15 mouse cellular contexts compared by ENCODE assay signal in genomic region chr15:12136371-12136770, GRCm38 (mm10). TPM values are rescaled to one million over a fixed set of nuclear protein-coding genes. Genes with fewer than 3 reads are reported as not detected.
A peak's percentile ranks its signal among the peaks of the same experiment; 100 is the strongest.
DNase-seq lines count a peak whose midpoint lies in the region; ATAC-seq lines count a peak whose summit lies in the region.
"Had no signal": no experiment of that assay in that cellular context is flagged by ENCODE, and none has a peak within 500 bp of the region (broad histone marks: within the 10 kb centered on the region; RNA-seq: fewer than 3 reads in every experiment).

No protein-coding gene starts in this region.

- H3K4me2 ChIP-seq in hindbrain, embryonic 13.5 days, result no peak overlapping the region
- no peak overlapping the region for H3K4me2 ChIP-seq in hindbrain, embryonic 16.5 days (ENCODE audit: low read length)
- H3K4me2 ChIP-seq: heart, embryonic 11.5 days; kidney, embryonic 15.5 days had no signal

- DNase-seq in thymus, postnatal 25 days, result peak; percentile 7
- DNase-seq in thymus, postnatal 14 days, result no peak
- peak; percentile 19 to 36 for DNase-seq in gastrocnemius, postnatal 4 days (ENCODE audit: low spot score in 2 of 2)
- DNase-seq in adrenal gland, adult 18-20 months (ENCODE audit: low spot score in 2 of 2), result no peak
- DNase-seq in spleen, postnatal 4 days (ENCODE audit: low spot score in 2 of 2), result no peak
- no peak for DNase-seq in cerebellum, adult 9-10 months
- DNase-seq: adrenal gland, postnatal 25 days; cerebellum, adult 11-12 months; embryo, embryonic 11 days; thymus, adult 2 months had no signal

- H3K27me3 ChIP-seq in hindbrain, embryonic 13.5 days, result no peaks in the 10 kb centered on the region
- H3K27me3 ChIP-seq in hindbrain, embryonic 16.5 days (replicated peaks; ENCODE audit: control insufficient read depth, insufficient read depth, low read length), result no peaks in the 10 kb centered on the region
- H3K27me3 ChIP-seq: kidney, embryonic 15.5 days had no signal

- ATAC-seq in hindbrain, embryonic 13.5 days (ENCODE audit: low FRiP score), result 0 out of 2 replicates have a peak, but pooled peaks have one; percentile 52
- no peak for ATAC-seq in hindbrain, embryonic 16.5 days
- ATAC-seq: forebrain, embryonic 14.5 days had no signal

- H3K27ac ChIP-seq in hindbrain, embryonic 13.5 days, result no peak overlapping the region
- H3K27ac ChIP-seq in hindbrain, embryonic 16.5 days (ENCODE audit: low read depth, low read length), result no peak overlapping the region
- H3K27ac ChIP-seq: kidney, embryonic 15.5 days had no signal

- WGBS in hindbrain, embryonic 13.5 days, result 85% methylated on average over 6 of the region's 6 CpGs
- 87% methylated on average over 6 of the region's 6 CpGs for WGBS in hindbrain, embryonic 16.5 days

- H3K36me3 ChIP-seq in hindbrain, embryonic 13.5 days, result peaks cover 22% of the 10 kb centered on the region
- peaks cover 2% of the 10 kb centered on the region; the same call in 1 of the 2 replicates for H3K36me3 ChIP-seq in hindbrain, embryonic 16.5 days (ENCODE audit: control insufficient read depth, insufficient read depth, low read length)

- peaks cover 4% of the 10 kb centered on the region; the same call in 1 of the 2 replicates for H3K4me1 ChIP-seq in hindbrain, embryonic 13.5 days (replicated peaks)
- H3K4me1 ChIP-seq in hindbrain, embryonic 16.5 days (ENCODE audit: control insufficient read depth, insufficient read depth, low read depth, low read length), result no peaks in the 10 kb centered on the region

- H3K9me3 ChIP-seq in hindbrain, embryonic 13.5 days, result no peaks in the 10 kb centered on the region
- H3K9me3 ChIP-seq in hindbrain, embryonic 16.5 days (ENCODE audit: control insufficient read depth, low read length), result no peaks in the 10 kb centered on the region
- H3K9me3 ChIP-seq: kidney, embryonic 15.5 days had no signal

- no peak overlapping the region for H3K4me3 ChIP-seq in hindbrain, embryonic 13.5 days
- H3K4me3 ChIP-seq in hindbrain, embryonic 16.5 days (ENCODE audit: low read length), result no peak overlapping the region
- H3K4me3 ChIP-seq: kidney, embryonic 15.5 days had no signal

- H3K9ac ChIP-seq in hindbrain, embryonic 13.5 days, result no peak overlapping the region
- H3K9ac ChIP-seq in hindbrain, embryonic 16.5 days (ENCODE audit: low read depth, low read length), result no peak overlapping the region
- H3K9ac ChIP-seq: kidney, embryonic 15.5 days had no signal

RNA-seq across cellular contexts. Expression of gene Zfr, which starts 18.7 kb away (rescaled TPM):
- 147 and 159 TPM in 2 replicates for polyA plus RNA-seq in hindbrain, embryonic 13.5 days (2015; fragmentation: Nextera tagmentation; extraction: Ambion mirVana)
- 162 and 168 TPM in 2 replicates for polyA plus RNA-seq in hindbrain, embryonic 16.5 days (2015; fragmentation: Nextera tagmentation; extraction: Ambion mirVana)
- 100 to 1,000 TPM; 117 to 127 TPM for total RNA-seq in gastrocnemius, postnatal 4 days (2021)
- 100 to 1,000 TPM; 178 to 179 TPM for total RNA-seq in adrenal gland, adult 18-20 months (2021)

Comparison
In these comparisons a context has a peak if more than half of its experiments do, and no peak if none do; other contexts are left out.
1. DNase-seq: peak in thymus, postnatal 25 days (single experiment) and gastrocnemius, postnatal 4 days (2 of 2); none in thymus, postnatal 14 days (single experiment), adrenal gland, adult 18-20 months (0 of 2), spleen, postnatal 4 days (0 of 2) and cerebellum, adult 9-10 months (single experiment).